Comparison of ENCODE assay signal across 13 mouse cellular contexts in the genomic region with DNA sequence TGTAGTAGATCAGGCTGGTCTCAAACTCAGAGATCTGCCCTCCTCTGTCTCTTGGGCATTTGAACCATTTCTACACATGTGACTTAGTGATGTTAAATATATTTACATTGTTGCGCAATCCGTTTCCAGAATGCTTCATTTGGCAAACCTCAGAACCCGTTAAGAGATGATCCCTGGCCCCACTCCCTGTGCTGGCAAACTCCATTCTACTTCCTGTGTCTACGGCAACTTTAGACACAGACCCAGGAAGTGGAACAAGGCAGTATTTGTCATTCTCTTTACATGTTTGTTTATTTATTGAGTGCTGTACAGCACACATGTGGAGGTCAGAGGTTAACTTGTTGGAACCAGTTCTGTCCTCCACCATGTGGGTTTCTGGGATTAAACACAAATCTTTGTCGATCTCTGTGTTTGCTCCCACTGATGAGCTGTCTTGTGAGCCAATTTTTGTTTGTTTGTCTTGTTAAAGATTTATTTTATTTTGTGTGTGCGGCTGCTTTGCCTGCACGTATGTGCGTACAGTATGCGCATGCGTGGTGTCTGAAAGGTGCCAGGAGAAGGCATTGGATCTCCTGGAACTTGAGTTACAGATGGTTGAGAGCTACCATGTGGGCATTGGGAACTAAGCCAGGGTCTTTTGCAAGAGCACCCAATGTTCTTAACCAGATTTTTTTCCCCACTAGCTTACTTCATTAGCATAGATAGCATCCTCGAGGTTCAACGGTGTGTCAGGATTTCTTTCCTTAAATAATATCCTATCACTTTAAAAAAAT. TPM values are rescaled to one million over a fixed set of nuclear protein-coding genes. Genes with fewer than 3 reads are reported as not detected.
DNase-seq lines count a peak whose midpoint lies in the region; ATAC-seq and TF ChIP-seq lines count a peak whose summit lies in the region.
"Had no signal": no experiment of that assay in that cellular context is flagged by ENCODE, and none has a peak within 500 bp of the region (broad histone marks: within the 10 kb centered on the region; RNA-seq: fewer than 3 reads in every experiment).

No protein-coding gene starts in this region.

- H3K79me2 ChIP-seq in liver, adult 2 months (ENCODE audit: control insufficient read depth, insufficient read depth, low read length): no peaks in the 10 kb centered on the region

- H3K9me3 ChIP-seq in liver, embryonic 11.5 days (ENCODE audit: control insufficient read depth, low read length): no peaks in the 10 kb centered on the region
- no peaks in the 10 kb centered on the region for H3K9me3 ChIP-seq in heart, embryonic 12.5 days (replicated peaks)
- H3K9me3 ChIP-seq: embryonic facial prominence, embryonic 13.5 days; kidney, embryonic 15.5 days; midbrain, embryonic 12.5 days had no signal

- no peak for TF ChIP-seq POLR2A in liver, adult 2 months (IDR thresholded peaks at IDR 0.05; ENCODE audit: extremely low read depth, insufficient read depth, low read length)
- TF ChIP-seq POLR2A in brain, embryonic 14.5 days (IDR thresholded peaks at IDR 0.05; ENCODE audit: borderline replicate concordance, extremely low read depth, insufficient read depth, insufficient read length, poor library complexity, severe bottlenecking): no peak
- no peak for TF ChIP-seq POLR2A in thymus, adult 2 months (IDR thresholded peaks at IDR 0.05; ENCODE audit: control insufficient read depth, extremely low read depth, insufficient read depth, low read length, poor library complexity)

- 20% methylated on average over 12 of the region's 12 CpGs for WGBS in liver, adult 2 months
- 78% methylated on average over 12 of the region's 12 CpGs for WGBS in liver, embryonic 11.5 days
- WGBS in thymus, adult 2 months: 79% methylated on average over 12 of the region's 12 CpGs
- 80% methylated on average over 12 of the region's 12 CpGs for WGBS in heart, embryonic 12.5 days

- H3K27me3 ChIP-seq in liver, adult 2 months (ENCODE audit: control insufficient read depth, insufficient read depth, low read length): no peaks in the 10 kb centered on the region
- H3K27me3 ChIP-seq in liver, embryonic 11.5 days (replicated peaks; ENCODE audit: control insufficient read depth, insufficient read depth, low read length): no peaks in the 10 kb centered on the region; the same call in 1 of the 2 replicates
- no peaks in the 10 kb centered on the region for H3K27me3 ChIP-seq in thymus, adult 2 months (ENCODE audit: control insufficient read depth, insufficient read depth, low read length)
- peaks cover 31% of the 10 kb centered on the region for H3K27me3 ChIP-seq in heart, embryonic 12.5 days (replicated peaks)
- H3K27me3 ChIP-seq: embryonic facial prominence, embryonic 13.5 days had no signal

- H3K4me3 ChIP-seq in liver, adult 2 months (ENCODE audit: insufficient read depth, low read depth, low read length): no peak overlapping the region
- H3K4me3 ChIP-seq in liver, embryonic 11.5 days (ENCODE audit: low read depth, low read length): no peak overlapping the region
- H3K4me3 ChIP-seq in layer of hippocampus, adult 2 months: peak overlapping the region; percentile 2; the same call in 1 of the 2 replicates
- H3K4me3 ChIP-seq in thymus, adult 2 months (ENCODE audit: control insufficient read depth, insufficient read depth, low read length): no peak overlapping the region
- no peak overlapping the region for H3K4me3 ChIP-seq in heart, embryonic 12.5 days
- H3K4me3 ChIP-seq: embryonic facial prominence, embryonic 13.5 days; gastrocnemius, adult 2 months; kidney, embryonic 15.5 days; midbrain, embryonic 12.5 days had no signal

- no peak overlapping the region for H3K27ac ChIP-seq in liver, adult 2 months (replicated peaks; ENCODE audit: insufficient read depth, low read depth, low read length)
- H3K27ac ChIP-seq in liver, embryonic 11.5 days (ENCODE audit: low read depth, low read length): no peak overlapping the region
- peak overlapping the region; percentile 75 for H3K27ac ChIP-seq in layer of hippocampus, adult 2 months
- H3K27ac ChIP-seq in thymus, adult 2 months (ENCODE audit: control insufficient read depth, insufficient read depth, low read length): no peak overlapping the region
- H3K27ac ChIP-seq in heart, embryonic 12.5 days (ENCODE audit: poor library complexity, severe bottlenecking): no peak overlapping the region
- H3K27ac ChIP-seq: embryonic facial prominence, embryonic 13.5 days; gastrocnemius, adult 2 months; kidney, embryonic 15.5 days had no signal

- TF ChIP-seq CTCF in liver, adult 2 months (IDR thresholded peaks at IDR 0.05; ENCODE audit: low read depth, low read length): no peak
- TF ChIP-seq CTCF in brain, embryonic 14.5 days (IDR thresholded peaks at IDR 0.05; ENCODE audit: borderline replicate concordance, extremely low read depth, insufficient read depth, insufficient read length): no peak
- TF ChIP-seq CTCF in layer of hippocampus, adult 2 months (conservative IDR thresholded peaks at IDR 0.05): no peak
- no peak for TF ChIP-seq CTCF in thymus, adult 2 months (IDR thresholded peaks at IDR 0.05; ENCODE audit: borderline replicate concordance, control insufficient read depth, extremely low read depth, insufficient read depth, low read length, poor library complexity)

- no peaks in the 10 kb centered on the region for H3K36me3 ChIP-seq in liver, adult 2 months (ENCODE audit: control insufficient read depth, insufficient read depth, low read length)
- H3K36me3 ChIP-seq in liver, embryonic 11.5 days (ENCODE audit: control insufficient read depth, insufficient read depth, low read length): no peaks in the 10 kb centered on the region
- H3K36me3 ChIP-seq in thymus, adult 2 months (ENCODE audit: control insufficient read depth, insufficient read depth, low read length): no peaks in the 10 kb centered on the region
- H3K36me3 ChIP-seq in heart, embryonic 12.5 days: no peaks in the 10 kb centered on the region
- H3K36me3 ChIP-seq: embryonic facial prominence, embryonic 13.5 days; kidney, embryonic 15.5 days; midbrain, embryonic 12.5 days had no signal

- ATAC-seq in liver, embryonic 11.5 days (replicated peaks; ENCODE audit: low FRiP score): no peak
- ATAC-seq in heart, embryonic 12.5 days (ENCODE audit: insufficient number of reproducible peaks, low FRiP score): no peak

- H3K9ac ChIP-seq in liver, adult 2 months (ENCODE audit: low read depth, low read length): no peak overlapping the region
- no peak overlapping the region for H3K9ac ChIP-seq in liver, embryonic 11.5 days (ENCODE audit: low read depth, low read length)
- no peak overlapping the region for H3K9ac ChIP-seq in heart, embryonic 12.5 days
- H3K9ac ChIP-seq: embryonic facial prominence, embryonic 13.5 days; kidney, embryonic 15.5 days; midbrain, embryonic 12.5 days had no signal

- DNase-seq in liver, adult 2 months (ENCODE audit: extremely low read depth, low read depth, low spot score): peak; percentile 86
- no peak for DNase-seq in liver, embryonic 11.5 days (ENCODE audit: low spot score)
- DNase-seq in brain, embryonic 14.5 days (ENCODE audit: low read depth): peak; percentile 81
- peak; percentile 70 to 72 for DNase-seq in layer of hippocampus, adult 2 months (ENCODE audit: low spot score in 2 of 2)
- DNase-seq in lung, postnatal 25 days (ENCODE audit: low spot score): peak; percentile 69
- DNase-seq in thymus, adult 2 months: no peak
- DNase-seq: spleen, adult 18-20 months had no signal

- peaks cover 2% of the 10 kb centered on the region for H3K4me1 ChIP-seq in liver, adult 2 months (ENCODE audit: control insufficient read depth, insufficient read depth, low read length)
- peaks cover under 1% of the 10 kb centered on the region for H3K4me1 ChIP-seq in liver, embryonic 11.5 days (replicated peaks; ENCODE audit: control insufficient read depth, insufficient read depth, low read length)
- H3K4me1 ChIP-seq in thymus, adult 2 months (replicated peaks; ENCODE audit: control insufficient read depth, insufficient read depth, low read length): peaks cover 6% of the 10 kb centered on the region; the same call in 1 of the 2 replicates
- H3K4me1 ChIP-seq in heart, embryonic 12.5 days (replicated peaks): no peaks in the 10 kb centered on the region
- H3K4me1 ChIP-seq: embryonic facial prominence, embryonic 13.5 days had no signal

- H3K4me2 ChIP-seq in liver, embryonic 11.5 days: no peak overlapping the region
- H3K4me2 ChIP-seq in heart, embryonic 12.5 days: no peak overlapping the region
- H3K4me2 ChIP-seq: midbrain, embryonic 12.5 days had no signal

RNA-seq across cellular contexts. Expression of gene Ccdc177, which starts 30.5 kb away (rescaled TPM):
- total RNA-seq in liver, adult 2 months (2014; rRNA removed): not detected in 2 replicates
- polyA plus RNA-seq in liver, adult 2 months (2012; rRNA removed): not detected in 2 replicates
- not detected in 2 replicates for polyA plus RNA-seq in liver, embryonic 11.5 days (2014; fragmentation: Nextera tagmentation; extraction: Ambion mirVana)
- polyA plus RNA-seq in brain, embryonic 14.5 days (2012; rRNA removed): 13.0 and 15.3 TPM in 2 replicates
- total RNA-seq in layer of hippocampus, adult 2 months (2021): 10 to 100 TPM; 18.4 to 18.6 TPM
- polyA plus RNA-seq in thymus, adult 2 months (2012; rRNA removed): not detected in 2 replicates
- polyA plus RNA-seq in heart, embryonic 12.5 days (2016; fragmentation: Nextera tagmentation; extraction: Ambion mirVana): 0.03 TPM in 1 of 2 replicates, not detected in the other
- total RNA-seq: gastrocnemius, adult 2 months had no signal

RNA-seq across cellular contexts. Expression of gene Plekhd1, which starts 37.6 kb away (rescaled TPM):
- 0.07 TPM in 1 of 2 replicates, not detected in the other for total RNA-seq in liver, adult 2 months (2014; rRNA removed)
- polyA plus RNA-seq in liver, adult 2 months (2012; rRNA removed): not detected in 2 replicates
- 0.70 and 1.1 TPM in 2 replicates for polyA plus RNA-seq in liver, embryonic 11.5 days (2014; fragmentation: Nextera tagmentation; extraction: Ambion mirVana)
- polyA plus RNA-seq in brain, embryonic 14.5 days (2012; rRNA removed): 2.0 and 3.5 TPM in 2 replicates
- total RNA-seq in layer of hippocampus, adult 2 months (2021): 1 to 10 TPM; 5.6 to 6.5 TPM
- 0.18 and 0.20 TPM in 2 replicates for polyA plus RNA-seq in thymus, adult 2 months (2012; rRNA removed)
- 0.50 and 0.70 TPM in 2 replicates for polyA plus RNA-seq in heart, embryonic 12.5 days (2016; fragmentation: Nextera tagmentation; extraction: Ambion mirVana)
- polyA plus RNA-seq: limb, embryonic 11.5 days had no signal

Comparison
In these comparisons a context has a peak if more than half of its experiments do, and no peak if none do; other contexts are left out.
1. DNase-seq: peak in liver, adult 2 months (single experiment), brain, embryonic 14.5 days (single experiment), layer of hippocampus, adult 2 months (2 of 2) and lung, postnatal 25 days (single experiment); none in liver, embryonic 11.5 days (single experiment) and thymus, adult 2 months (single experiment).
2. RNA of gene Ccdc177, which starts 30.5 kb away (polyA plus RNA-seq): 13.0 to 15.3 TPM in brain, embryonic 14.5 days; 0.03 TPM in heart, embryonic 12.5 days, not detected in liver, adult 2 months, not detected in liver, embryonic 11.5 days and not detected in thymus, adult 2 months; every median in the first group is over 10 times any median in the second.